Mouse (Mus musculus) liver, embryonic 14.5 days (tissue): ENCODE results near the gene Noxred1. TPM values are rescaled to one million over a fixed set of nuclear protein-coding genes. Genes with fewer than 3 reads are reported as not detected.

ENCODE experiments used
- ATAC-seq: fragments of 200-750 bp; cut with Nextera tagmentation; 2 replicates; pipeline ENCODE4 v1.8.0; 2017; ENCODE audit warnings: moderate number of reproducible peaks, mild to moderate bottlenecking, moderate library complexity; ENCODE audit not compliant: insufficient read depth
- DNase-seq, 3 experiments: peaks; one replicate each; pipeline ENCODE4 v3.0.0-alpha.2; 2012 to 2013; ENCODE audit warnings: low read depth in 3 of 3, low spot score in 3 of 3
- H3K27ac ChIP-seq: fragments of 300-500 bp; sonication (generic); 2 replicates; pipeline ENCODE4 v1.5.1; 2014; ENCODE audit warnings: moderate library complexity, mild to moderate bottlenecking, control low read depth, inconsistent platforms
- H3K27me3 ChIP-seq: fragments of 300-500 bp; sonication (generic); 2 replicates; pipeline ENCODE4 v1.6.1; 2014; ENCODE audit warnings: mild to moderate bottlenecking, low read length, moderate library complexity; ENCODE audit not compliant: control insufficient read depth, insufficient read depth
- H3K36me3 ChIP-seq: fragments of 300-500 bp; sonication (generic); replicated peaks from 2 replicates; pipeline ENCODE4 v1.6.1; 2014; ENCODE audit warnings: low read depth; ENCODE audit not compliant: control insufficient read depth, insufficient read depth
- H3K4me1 ChIP-seq, 2 experiments: fragments of 200-500 bp in 1 of 2; fragments of 300-500 bp in 1 of 2; sonication (generic) in 1 of 2; replicated peaks; 2 replicates each; pipeline ENCODE4 v1.6.1; 2012 to 2014; ENCODE audit warnings: antibody characterized with exemption in 1 of 2, inconsistent platforms in 1 of 2, low read length in 1 of 2; ENCODE audit not compliant: control insufficient read depth in 2 of 2, insufficient read depth in 2 of 2
- H3K4me2 ChIP-seq: fragments of 300-500 bp; sonication (generic); 2 replicates; pipeline ENCODE4 v1.6.1; 2014; ENCODE audit warnings: low read depth, mild to moderate bottlenecking, control low read depth, moderate library complexity
- H3K4me3 ChIP-seq, 2 experiments: fragments of 200-500 bp in 1 of 2; fragments of 300-500 bp in 1 of 2; sonication (generic) in 1 of 2; 2 replicates each; pipeline ENCODE4 v1.5.1; 2012 to 2014; ENCODE audit warnings: low read depth in 2 of 2, low read length in 2 of 2, mild to moderate bottlenecking in 2 of 2, control low read depth in 1 of 2, inconsistent platforms in 1 of 2, moderate library complexity in 1 of 2; ENCODE audit not compliant: insufficient read depth in 1 of 2
- H3K9ac ChIP-seq: fragments of 300-500 bp; sonication (generic); replicated peaks from 2 replicates; pipeline ENCODE4 v1.6.1; 2014; ENCODE audit warnings: mild to moderate bottlenecking, control low read depth, moderate library complexity
- H3K9me3 ChIP-seq: fragments of 300-500 bp; sonication (generic); 2 replicates; pipeline ENCODE4 v1.6.1; 2016; ENCODE audit warnings: low read length, mixed read lengths; ENCODE audit not compliant: control insufficient read depth
- CTCF ChIP-seq: IDR thresholded peaks from 2 replicates; pipeline ENCODE4 v1.5.1; 2016; ENCODE audit warnings: antibody characterized with exemption, low read depth, control low read depth
- EP300 ChIP-seq: IDR thresholded peaks from 2 replicates; pipeline ENCODE4 v1.6.1; 2016; ENCODE audit warnings: antibody characterized with exemption, low read depth
- WGBS: fragments of 180-500 bp; shearing (Covaris S2); extraction: QIAGEN DNeasy Blood & Tissue Kit; methylation state at CpG from one replicate; pipeline ENCODE4 v1.1.7; 2014; ENCODE audit not compliant: insufficient replicate concordance; 5-methylcytosine and 5-hydroxymethylcytosine counted together
- polyA plus RNA-seq, 2 experiments: library from polyadenylated mRNA; depleted of rRNA in 1 of 2; stranded (reverse) in 1 of 2; unstranded in 1 of 2; fragments of >200 nt; fragmentation: Nextera tagmentation in 1 of 2; extraction: Ambion mirVana in 1 of 2; gene quantifications; 2 replicates each; pipeline versions ENCODE4 v1.2.1 to v1.2.3; 2012 to 2014

Noxred1 gene
- polyA plus RNA-seq (2012; rRNA removed) (0.16 and 0.26 TPM in 2 replicates), polyA plus RNA-seq (2014; fragmentation: Nextera tagmentation; extraction: Ambion mirVana) (0.28 TPM in 1 of 2 replicates, not detected in the other)

GRCm38 (mm10) chr12:87238632-87239031, at the start of gene Noxred1:
Noxred1 (minus strand) TSS chr12:87238732.
- WGBS, result 78% methylated on average over 1 of the region's 1 CpGs
- H3K36me3 ChIP-seq, result no peaks in the 10 kb centered on the region; the same call in 1 of the 2 replicates
- H3K9me3 ChIP-seq, result no peaks in the 10 kb centered on the region
- H3K4me2 ChIP-seq, result no peak within 1 kb of the TSS
- DNase-seq, result no peak
- no peak within 1 kb of the TSS for H3K4me3 ChIP-seq
- no peaks in the 10 kb centered on the region for H3K27me3 ChIP-seq
- no peak within 1 kb of the TSS for H3K9ac ChIP-seq
- no peak within 1 kb of the TSS for H3K27ac ChIP-seq
- no peak for ATAC-seq
- TF ChIP-seq CTCF (no peak), EP300 (no peak)
- no peaks in the 10 kb centered on the region for H3K4me1 ChIP-seq

DNA sequence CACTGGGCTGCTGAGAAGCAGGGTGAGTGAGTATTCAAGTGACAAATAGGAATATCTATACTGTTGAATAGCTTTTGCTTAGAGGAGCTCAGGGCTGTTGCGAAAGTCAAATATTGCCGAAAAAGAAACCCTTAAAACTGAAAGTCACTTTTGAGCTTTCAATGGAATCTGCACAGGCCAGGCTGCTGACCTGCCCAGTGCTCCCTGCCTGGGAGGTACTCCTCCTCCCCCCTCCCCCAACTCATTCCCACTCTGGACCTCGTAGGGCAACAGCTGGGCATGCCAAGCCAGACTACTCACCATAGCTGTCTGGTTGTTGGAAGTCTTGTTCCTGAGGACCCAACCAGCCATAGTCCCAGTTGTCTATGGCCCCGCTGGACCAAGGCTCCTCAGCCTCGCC, 46.2 kb upstream of the Noxred1 start:
- no peaks in the 10 kb centered on the region for H3K36me3 ChIP-seq
- H3K4me3 ChIP-seq, result no peak overlapping the region
- TF ChIP-seq CTCF (no peak), EP300 (no peak)
- H3K9me3 ChIP-seq, result no peaks in the 10 kb centered on the region
- no peaks in the 10 kb centered on the region for H3K27me3 ChIP-seq
- DNase-seq, result no peak
- no peak overlapping the region for H3K4me2 ChIP-seq
- ATAC-seq, result no peak
- WGBS, result 67% methylated on average over 5 of the region's 5 CpGs
- no peak overlapping the region for H3K27ac ChIP-seq
- H3K9ac ChIP-seq, result no peak overlapping the region
- no peaks in the 10 kb centered on the region for H3K4me1 ChIP-seq

- ATAC-seq, result no peak
- Histone ChIP-seq H3K9me3 (no peaks in the 10 kb centered on the region), H3K27ac (no peak overlapping the region), H3K4me2 (no peak overlapping the region), H3K4me1 (no peaks in the 10 kb centered on the region), H3K9ac (no peak overlapping the region), H3K27me3 (no peaks in the 10 kb centered on the region), H3K36me3 (no peaks in the 10 kb centered on the region), H3K4me3 (no peak overlapping the region)
- TF ChIP-seq EP300 (no peak), CTCF (no peak)
- 48% methylated on average over 4 of the region's 4 CpGs for WGBS
- DNase-seq, result no peak
These were observed 45.7 kb upstream of the Noxred1 start for GRCm38 (mm10) chr12:87284268-87284667.

DNA sequence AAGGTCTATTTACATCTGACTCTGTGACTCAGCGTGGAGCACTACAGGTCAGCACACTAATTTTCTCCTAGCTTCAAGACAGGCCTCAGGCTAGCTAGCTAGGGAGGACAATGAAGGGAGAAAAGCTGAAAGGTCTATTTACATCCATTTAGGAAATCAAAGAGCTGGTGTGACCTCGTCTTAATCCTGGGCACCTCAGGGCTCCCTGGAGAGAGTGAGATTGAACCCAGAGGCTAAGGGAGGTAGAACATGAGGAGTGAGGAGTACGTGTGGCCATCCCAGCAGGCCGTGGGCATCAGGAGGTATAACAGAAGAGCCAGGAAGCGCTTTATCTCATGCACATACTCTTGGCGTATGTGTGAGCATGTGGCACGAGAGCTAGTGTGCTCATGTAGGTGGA, 45.2 kb upstream of the Noxred1 start:
- Histone ChIP-seq H3K4me2 (no peak overlapping the region), H3K27ac (no peak overlapping the region), H3K9me3 (no peaks in the 10 kb centered on the region), H3K9ac (no peak overlapping the region), H3K36me3 (no peaks in the 10 kb centered on the region), H3K4me3 (no peak overlapping the region), H3K4me1 (no peaks in the 10 kb centered on the region; a peak in 1 of 4 replicates), H3K27me3 (no peaks in the 10 kb centered on the region)
- TF ChIP-seq CTCF, result no peak
- TF ChIP-seq EP300, result no peak
- 58% methylated on average over 7 of the region's 7 CpGs for WGBS
- ATAC-seq (no peak), DNase-seq (no peak)

GRCm38 (mm10) chr12:87282743-87283142, 44.2 kb upstream of the Noxred1 start:
- ATAC-seq, result no peak
- H3K4me3 ChIP-seq, result no peak overlapping the region
- H3K9me3 ChIP-seq, result no peaks in the 10 kb centered on the region
- no peak overlapping the region for H3K27ac ChIP-seq
- no peaks in the 10 kb centered on the region for H3K27me3 ChIP-seq
- H3K9ac ChIP-seq, result no peak overlapping the region
- peaks cover 0 to 4% of the 10 kb centered on the region in 2 experiments; a peak in 3 of 4 replicates for H3K4me1 ChIP-seq
- no peak for DNase-seq
- TF ChIP-seq CTCF (no peak), EP300 (no peak)
- no peak overlapping the region for H3K4me2 ChIP-seq
- WGBS, result 88% methylated on average over 4 of the region's 4 CpGs
- H3K36me3 ChIP-seq, result no peaks in the 10 kb centered on the region
